Mouse (Mus musculus): ENCODE data around the gene Cog4. TPM values are rescaled to one million over a fixed set of nuclear protein-coding genes. Genes with fewer than 3 reads are reported as not detected.

Cog4 gene
- polyA plus RNA-seq, 1 experiment from 2014 or later: 67.1 TPM

DNA sequence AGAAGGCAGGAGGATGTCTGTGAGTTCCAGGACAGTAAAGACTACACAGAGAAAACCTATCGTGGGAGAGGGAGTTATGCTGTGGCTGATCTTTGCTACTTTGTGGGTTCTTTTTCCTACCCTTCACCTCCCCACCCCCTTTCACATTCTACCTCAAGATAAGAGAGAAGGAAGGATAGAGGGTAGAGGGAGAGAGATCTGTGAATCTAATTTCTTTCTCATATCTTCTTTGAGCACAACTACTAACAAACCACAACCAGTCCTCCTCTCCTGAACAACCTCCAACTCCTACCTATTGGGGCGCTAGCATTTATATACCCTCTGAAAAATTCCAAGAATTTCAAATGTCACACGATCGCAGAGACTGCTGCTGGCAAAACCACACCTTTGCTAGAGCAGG is 31.5 kb downstream of the Cog4 start:
- no peak for ATAC-seq (replicated peaks)
- no peaks in the 10 kb centered on the region for H3K9me3 ChIP-seq
- WGBS: 91% methylated on average over 4 of the region's 4 CpGs
- no peak overlapping the region for H3K4me2 ChIP-seq (replicated peaks)
- H3K27me3 ChIP-seq: no peaks in the 10 kb centered on the region
- no peaks in the 10 kb centered on the region for H3K4me1 ChIP-seq
- no peak overlapping the region for H3K27ac ChIP-seq (replicated peaks)
- H3K4me3 ChIP-seq: no peak overlapping the region
- peaks cover 86% of the 10 kb centered on the region for H3K36me3 ChIP-seq
- H3K9ac ChIP-seq (replicated peaks): no peak overlapping the region

DNA sequence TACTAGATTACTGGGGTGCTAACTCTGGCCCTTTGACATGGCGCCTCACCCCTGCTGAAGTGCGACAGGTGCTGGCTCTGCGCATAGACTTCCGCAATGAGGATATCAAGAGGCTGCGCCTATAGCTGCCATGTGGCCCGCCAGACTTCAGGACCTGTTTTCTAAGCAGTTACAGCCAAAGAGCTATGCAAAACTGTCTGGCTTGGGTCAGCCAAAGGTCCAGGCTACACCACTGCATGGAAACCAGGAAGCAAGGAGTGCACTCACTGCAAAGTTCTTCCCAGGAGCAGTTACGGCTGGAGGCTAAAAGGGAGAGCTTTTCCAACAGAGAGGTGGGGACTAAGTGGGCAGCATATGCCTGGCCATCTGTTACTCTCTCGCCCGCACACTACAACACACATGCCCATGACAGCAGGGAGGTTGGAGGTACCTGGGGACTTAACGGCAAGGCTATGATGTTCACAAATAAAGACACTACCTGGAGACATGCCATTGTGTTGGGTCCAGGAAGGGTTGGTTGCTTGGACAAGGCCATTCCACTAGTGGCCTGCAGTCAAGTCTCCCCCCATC is 35.4 kb downstream of the Cog4 start:
- no peaks in the 10 kb centered on the region for H3K9me3 ChIP-seq
- peaks cover 74% of the 10 kb centered on the region for H3K36me3 ChIP-seq
- H3K4me3 ChIP-seq: no peak overlapping the region
- H3K27me3 ChIP-seq: no peaks in the 10 kb centered on the region
- H3K4me2 ChIP-seq (replicated peaks): no peak overlapping the region
- no peak for ATAC-seq (replicated peaks)
- no peak overlapping the region for H3K9ac ChIP-seq (replicated peaks)
- 87% methylated on average over 10 of the region's 10 CpGs for WGBS
- H3K27ac ChIP-seq (replicated peaks): no peak overlapping the region
- H3K4me1 ChIP-seq: no peaks in the 10 kb centered on the region

DNA sequence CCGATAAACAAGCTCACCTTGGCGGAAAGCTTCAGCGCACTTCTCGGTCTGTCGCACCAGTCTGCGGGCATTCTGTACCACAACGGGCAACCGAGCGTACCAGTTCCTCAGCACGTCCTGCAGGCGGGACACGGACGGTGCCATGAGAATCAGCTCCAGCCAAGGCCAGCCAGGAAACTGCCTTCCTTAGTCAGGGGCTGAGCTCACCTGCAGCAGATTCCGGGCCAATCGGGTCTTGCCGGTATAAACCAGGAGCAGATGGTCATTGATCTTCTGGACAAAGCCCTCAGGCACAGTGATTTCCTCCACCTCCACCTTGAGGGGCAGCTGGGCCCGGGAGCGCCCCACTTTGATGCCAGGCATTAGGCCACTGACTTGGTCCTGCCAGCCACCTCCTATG is 37.4 kb downstream of the Cog4 start:
- H3K4me1 ChIP-seq: no peaks in the 10 kb centered on the region
- no peak overlapping the region for H3K27ac ChIP-seq (replicated peaks)
- no peaks in the 10 kb centered on the region for H3K9me3 ChIP-seq
- no peak for ATAC-seq (replicated peaks)
- WGBS: 95% methylated on average over 18 of the region's 18 CpGs
- H3K4me2 ChIP-seq (replicated peaks): no peak overlapping the region
- H3K4me3 ChIP-seq: no peak overlapping the region
- H3K36me3 ChIP-seq: peaks cover 56% of the 10 kb centered on the region
- H3K27me3 ChIP-seq: no peaks in the 10 kb centered on the region
- no peak overlapping the region for H3K9ac ChIP-seq (replicated peaks)

DNA sequence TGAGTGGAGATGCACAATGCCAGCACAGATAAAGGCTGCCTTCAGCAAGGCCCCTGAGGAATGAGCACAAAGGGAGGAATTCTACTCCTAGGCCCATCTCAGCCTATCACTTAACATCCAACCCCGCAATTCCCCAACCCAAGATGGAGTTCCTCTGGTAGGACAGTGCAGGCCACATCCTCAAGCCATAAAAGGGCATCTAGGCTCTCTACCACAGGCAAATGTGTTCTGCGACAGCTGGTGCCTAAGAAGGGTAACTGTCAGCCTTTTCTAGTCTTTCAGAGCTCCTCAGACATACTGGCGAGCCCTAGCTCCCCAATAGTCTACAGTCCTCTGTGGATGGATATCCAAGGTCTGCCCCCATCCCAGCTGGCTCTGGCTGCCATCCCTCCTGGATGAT is 40.2 kb downstream of the Cog4 start:
- WGBS: 85% methylated on average over 3 of the region's 3 CpGs
- Histone ChIP-seq H3K36me3 (peaks cover 31% of the 10 kb centered on the region), H3K27me3 (no peaks in the 10 kb centered on the region), H3K4me1 (no peaks in the 10 kb centered on the region), H3K4me2 (replicated peaks) (no peak overlapping the region), H3K27ac (replicated peaks) (no peak overlapping the region), H3K9me3 (no peaks in the 10 kb centered on the region), H3K9ac (replicated peaks) (no peak overlapping the region), H3K4me3 (no peak overlapping the region)
- no peak for ATAC-seq (replicated peaks)

DNA sequence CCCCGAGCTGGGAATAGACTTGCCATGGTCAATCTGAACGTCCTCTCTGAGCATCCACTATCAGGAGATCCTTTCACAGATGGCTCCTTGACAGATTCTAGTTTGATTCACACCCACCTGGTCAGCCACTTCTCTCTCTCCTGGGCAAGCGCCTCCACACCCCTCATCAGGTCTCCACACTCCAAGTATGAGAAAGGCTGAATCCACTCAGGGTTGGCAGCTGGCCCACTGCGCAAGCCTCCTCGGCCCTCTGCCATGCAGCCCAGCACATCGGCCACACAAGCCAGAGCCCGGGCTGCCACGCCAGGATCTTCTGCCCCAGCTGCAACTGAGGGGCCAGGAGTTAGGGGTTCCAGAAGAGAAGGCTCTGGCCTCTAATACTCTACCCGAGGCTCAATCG is 41.2 kb downstream of the Cog4 start:
- no peak overlapping the region for H3K4me2 ChIP-seq (replicated peaks)
- no peak overlapping the region for H3K9ac ChIP-seq (replicated peaks)
- no peaks in the 10 kb centered on the region for H3K27me3 ChIP-seq
- H3K9me3 ChIP-seq: no peaks in the 10 kb centered on the region
- H3K4me3 ChIP-seq: no peak overlapping the region
- WGBS: 90% methylated on average over 10 of the region's 10 CpGs
- H3K4me1 ChIP-seq: no peaks in the 10 kb centered on the region
- no peak for ATAC-seq (replicated peaks)
- peaks cover 22% of the 10 kb centered on the region for H3K36me3 ChIP-seq
- no peak overlapping the region for H3K27ac ChIP-seq (replicated peaks)

DNA sequence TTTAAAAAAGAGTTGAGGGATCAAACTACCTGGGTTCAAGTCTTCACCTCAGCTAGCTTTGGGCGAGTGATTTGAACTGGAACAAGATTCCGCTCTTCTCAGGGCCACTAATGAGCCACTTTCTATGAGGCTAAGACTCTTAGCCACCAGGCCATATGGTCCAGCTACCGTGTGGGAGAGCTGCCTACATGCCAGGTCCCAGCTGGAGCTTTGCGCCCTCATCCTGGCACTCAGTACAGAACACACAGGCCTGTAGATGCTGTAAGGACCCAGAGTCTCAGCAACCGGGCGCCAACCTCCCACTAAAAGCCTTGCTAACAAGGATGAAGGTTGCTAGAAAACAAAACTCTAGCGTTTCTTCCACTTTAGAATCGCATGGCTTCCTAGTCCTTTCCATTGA is 42.0 kb downstream of the Cog4 start:
- H3K36me3 ChIP-seq: peaks cover 13% of the 10 kb centered on the region
- H3K9me3 ChIP-seq: no peaks in the 10 kb centered on the region
- no peak for ATAC-seq (replicated peaks)
- H3K4me2 ChIP-seq (replicated peaks): no peak overlapping the region
- no peaks in the 10 kb centered on the region for H3K27me3 ChIP-seq
- no peak overlapping the region for H3K9ac ChIP-seq (replicated peaks)
- no peak overlapping the region for H3K27ac ChIP-seq (replicated peaks)
- H3K4me1 ChIP-seq: no peaks in the 10 kb centered on the region
- H3K4me3 ChIP-seq: no peak overlapping the region
- 88% methylated on average over 8 of the region's 8 CpGs for WGBS

DNA sequence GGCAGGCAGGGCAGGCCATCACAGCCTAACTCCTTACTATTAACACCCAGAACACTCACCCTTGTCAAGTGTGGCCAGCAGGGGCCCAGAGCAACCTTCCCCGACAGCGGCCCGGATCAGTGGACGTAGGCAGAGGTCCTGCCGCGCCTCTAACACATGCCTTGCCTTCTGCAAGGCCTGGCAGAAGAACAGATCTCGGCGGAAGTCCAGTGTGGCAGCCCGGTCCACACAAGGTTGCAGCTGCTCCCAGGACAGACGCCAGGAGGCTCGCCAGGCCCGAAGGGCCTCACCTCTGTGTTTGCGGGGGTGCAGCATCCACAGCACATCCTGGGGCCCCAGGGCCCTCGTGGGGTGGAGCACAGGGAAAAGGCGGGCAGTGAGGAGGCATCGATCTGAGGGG is 42.5 kb downstream of the Cog4 start:
- no peaks in the 10 kb centered on the region for H3K27me3 ChIP-seq
- ATAC-seq (replicated peaks): no peak
- no peak overlapping the region for H3K4me3 ChIP-seq
- H3K27ac ChIP-seq (replicated peaks): no peak overlapping the region
- peaks cover 9% of the 10 kb centered on the region for H3K36me3 ChIP-seq
- WGBS: 92% methylated on average over 16 of the region's 16 CpGs
- H3K9ac ChIP-seq (replicated peaks): no peak overlapping the region
- H3K9me3 ChIP-seq: no peaks in the 10 kb centered on the region
- no peaks in the 10 kb centered on the region for H3K4me1 ChIP-seq
- H3K4me2 ChIP-seq (replicated peaks): no peak overlapping the region

DNA sequence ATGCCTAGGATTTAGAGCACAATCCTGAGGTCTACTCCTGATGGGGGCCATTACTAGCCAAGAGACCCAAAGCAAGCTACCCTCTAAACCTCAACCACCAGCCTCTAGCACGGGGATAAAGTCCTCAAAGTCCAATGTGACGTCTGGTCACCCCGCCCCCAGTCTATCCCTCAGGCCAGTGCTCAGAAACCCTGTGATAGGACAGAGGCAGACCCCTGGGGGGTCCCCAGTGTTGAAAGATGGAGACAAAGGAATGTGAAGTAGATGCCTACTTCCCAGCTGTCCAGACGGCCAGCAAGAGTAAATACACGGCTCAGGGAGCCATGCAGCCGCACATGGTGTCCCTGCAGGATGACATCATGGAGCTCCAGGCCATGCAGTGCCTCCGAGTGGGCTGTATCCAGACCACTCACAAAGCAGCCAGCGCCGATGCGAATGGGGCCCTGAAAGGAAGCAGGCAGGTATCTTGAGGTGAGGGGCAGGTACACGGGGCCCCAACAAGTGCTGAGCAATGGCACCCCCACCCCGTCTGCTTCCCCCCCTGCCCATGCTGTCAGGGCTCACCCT is 43.6 kb downstream of the Cog4 start:
- no peak for ATAC-seq (replicated peaks)
- Histone ChIP-seq H3K4me1 (no peaks in the 10 kb centered on the region), H3K27me3 (no peaks in the 10 kb centered on the region), H3K4me2 (replicated peaks) (no peak overlapping the region), H3K27ac (replicated peaks) (no peak overlapping the region), H3K36me3 (no peaks in the 10 kb centered on the region), H3K9ac (replicated peaks) (no peak overlapping the region), H3K4me3 (no peak overlapping the region), H3K9me3 (no peaks in the 10 kb centered on the region)
- WGBS: 78% methylated on average over 12 of the region's 12 CpGs

DNA sequence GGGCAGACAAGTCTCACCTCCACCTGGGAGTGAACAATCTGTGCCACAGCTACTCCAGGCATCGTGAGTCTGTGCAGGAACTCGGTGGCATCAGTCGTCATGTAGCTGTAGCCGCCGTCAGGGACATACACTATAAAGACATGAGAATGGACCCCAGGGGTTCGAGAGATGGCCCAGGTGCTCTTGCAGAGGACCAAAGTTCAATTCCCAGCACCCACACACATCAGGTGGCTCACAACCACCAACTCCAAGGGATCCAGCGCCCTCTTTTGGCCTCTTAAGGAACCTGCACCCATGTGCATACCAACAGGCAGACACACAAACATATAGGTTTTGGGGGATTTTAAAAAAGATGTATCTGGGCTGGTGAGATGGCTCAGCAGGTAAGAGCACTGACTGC is 45.6 kb downstream of the Cog4 start:
- WGBS: 91% methylated on average over 7 of the region's 7 CpGs
- H3K36me3 ChIP-seq: no peaks in the 10 kb centered on the region
- no peaks in the 10 kb centered on the region for H3K9me3 ChIP-seq
- H3K4me2 ChIP-seq (replicated peaks): no peak overlapping the region
- no peak for ATAC-seq (replicated peaks)
- H3K9ac ChIP-seq (replicated peaks): no peak overlapping the region
- H3K4me3 ChIP-seq: no peak overlapping the region
- H3K27me3 ChIP-seq: no peaks in the 10 kb centered on the region
- H3K27ac ChIP-seq (replicated peaks): no peak overlapping the region
- H3K4me1 ChIP-seq: no peaks in the 10 kb centered on the region

DNA sequence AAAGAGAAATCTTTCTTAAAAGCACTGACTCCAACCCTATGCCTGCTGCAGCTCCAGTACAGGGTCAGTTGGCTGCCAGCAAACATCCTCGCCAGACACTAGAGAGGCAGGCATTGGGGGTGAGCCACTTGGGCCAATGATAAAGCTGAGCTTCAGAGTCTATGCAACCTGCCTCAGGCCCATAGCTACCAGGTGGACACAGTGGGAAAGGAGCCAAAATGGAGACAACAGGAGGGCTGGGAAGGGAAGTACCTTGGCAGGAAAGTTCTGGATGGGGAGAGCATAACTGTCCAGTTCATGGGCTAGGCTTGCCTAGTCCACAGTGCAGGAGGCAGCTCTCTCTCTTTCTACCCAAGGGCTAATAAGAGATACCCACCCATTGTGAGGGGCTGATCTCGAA is 46.5 kb downstream of the Cog4 start:
- ATAC-seq (replicated peaks): no peak
- Histone ChIP-seq H3K4me2 (replicated peaks) (no peak overlapping the region), H3K27me3 (no peaks in the 10 kb centered on the region), H3K4me3 (no peak overlapping the region), H3K27ac (replicated peaks) (no peak overlapping the region), H3K36me3 (no peaks in the 10 kb centered on the region), H3K4me1 (no peaks in the 10 kb centered on the region), H3K9me3 (no peaks in the 10 kb centered on the region), H3K9ac (replicated peaks) (no peak overlapping the region)
- WGBS: 92% methylated on average over 2 of the region's 2 CpGs

DNA sequence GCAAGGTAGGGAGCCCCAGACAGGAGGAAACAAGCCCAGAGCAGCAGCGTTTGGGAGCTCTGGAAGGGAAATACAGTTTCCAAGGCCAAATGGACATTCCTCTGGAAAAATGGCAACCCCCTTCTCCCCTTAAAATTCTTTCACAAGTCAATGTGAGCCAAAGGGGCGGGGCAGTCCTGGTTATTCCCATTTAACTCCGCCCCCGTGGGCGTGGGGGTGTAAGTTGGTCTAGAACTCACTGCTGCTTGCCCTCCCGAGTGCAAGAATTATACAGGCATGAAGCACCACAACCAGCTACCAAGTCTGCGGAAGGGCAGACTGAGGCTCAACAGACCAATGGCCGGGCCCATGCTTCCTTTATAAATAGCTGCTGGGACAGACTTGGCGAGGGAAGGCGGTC is 48.5 kb downstream of the Cog4 start:
- H3K4me3 ChIP-seq: no peak overlapping the region
- H3K27me3 ChIP-seq: no peaks in the 10 kb centered on the region
- H3K4me2 ChIP-seq (replicated peaks): no peak overlapping the region
- ATAC-seq (replicated peaks): no peak
- no peaks in the 10 kb centered on the region for H3K9me3 ChIP-seq
- 0 out of 2 replicates have a peak, but pooled peaks cover 6% of the 10 kb centered on the region for H3K36me3 ChIP-seq
- H3K27ac ChIP-seq (replicated peaks): no peak overlapping the region
- no peak overlapping the region for H3K9ac ChIP-seq (replicated peaks)
- H3K4me1 ChIP-seq: no peaks in the 10 kb centered on the region
- WGBS: 92% methylated on average over 10 of the region's 10 CpGs

DNA sequence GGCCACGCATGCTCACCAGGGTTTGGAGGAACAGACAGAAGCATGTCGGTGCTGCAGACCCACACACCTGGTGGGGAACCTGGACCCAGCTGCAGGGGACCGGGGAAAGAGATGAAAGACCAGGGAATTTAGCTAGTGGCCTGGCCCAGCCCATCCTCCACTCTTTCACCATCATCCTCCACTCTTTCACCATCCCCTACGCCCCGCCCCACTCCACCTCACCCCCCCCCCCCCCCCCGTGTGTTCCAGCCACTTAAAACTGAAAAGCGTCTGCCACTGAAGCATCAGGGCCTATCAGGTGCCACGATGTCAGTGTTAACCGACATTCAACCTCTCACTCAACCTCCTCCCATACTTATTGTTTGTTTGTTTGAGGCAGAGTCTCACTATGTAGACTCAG is 48.9 kb downstream of the Cog4 start:
- H3K9me3 ChIP-seq: no peaks in the 10 kb centered on the region
- no peak overlapping the region for H3K27ac ChIP-seq (replicated peaks)
- no peaks in the 10 kb centered on the region for H3K27me3 ChIP-seq
- no peaks in the 10 kb centered on the region for H3K4me1 ChIP-seq
- no peak for ATAC-seq (replicated peaks)
- WGBS: 81% methylated on average over 9 of the region's 9 CpGs
- H3K4me3 ChIP-seq: no peak overlapping the region
- 0 out of 2 replicates have a peak, but pooled peaks cover 6% of the 10 kb centered on the region for H3K36me3 ChIP-seq
- H3K4me2 ChIP-seq (replicated peaks): no peak overlapping the region
- no peak overlapping the region for H3K9ac ChIP-seq (replicated peaks)

DNA sequence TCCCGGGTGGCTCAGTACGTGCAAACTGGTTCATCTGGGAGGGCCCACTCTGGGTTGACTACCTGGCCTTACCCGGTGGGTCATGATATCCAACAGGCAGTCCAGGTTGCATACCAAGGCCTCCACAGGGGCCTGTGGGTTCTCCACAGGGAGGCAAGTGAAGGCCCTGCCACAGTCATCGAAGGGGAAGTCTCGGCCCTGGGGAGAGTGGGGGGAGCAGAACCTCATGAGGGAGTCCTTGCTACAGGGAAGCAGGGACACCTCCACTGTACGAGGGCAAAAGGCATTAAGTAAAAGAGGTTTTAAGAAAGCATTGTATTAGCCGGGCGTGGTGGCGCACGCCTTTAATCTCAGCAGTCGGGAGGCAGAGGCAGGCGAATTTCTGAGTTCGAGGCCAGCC is 49.4 kb downstream of the Cog4 start:
- no peak for ATAC-seq (replicated peaks)
- no peak overlapping the region for H3K4me3 ChIP-seq
- no peaks in the 10 kb centered on the region for H3K27me3 ChIP-seq
- no peak overlapping the region for H3K27ac ChIP-seq (replicated peaks)
- 94% methylated on average over 13 of the region's 13 CpGs for WGBS
- no peaks in the 10 kb centered on the region for H3K9me3 ChIP-seq
- no peaks in the 10 kb centered on the region for H3K4me1 ChIP-seq
- H3K4me2 ChIP-seq (replicated peaks): no peak overlapping the region
- H3K36me3 ChIP-seq: 0 out of 2 replicates have a peak, but pooled peaks cover 6% of the 10 kb centered on the region
- H3K9ac ChIP-seq (replicated peaks): no peak overlapping the region
